Mouse (Mus musculus): Measurements from ENCODE around the gene Aicda.

DNA sequence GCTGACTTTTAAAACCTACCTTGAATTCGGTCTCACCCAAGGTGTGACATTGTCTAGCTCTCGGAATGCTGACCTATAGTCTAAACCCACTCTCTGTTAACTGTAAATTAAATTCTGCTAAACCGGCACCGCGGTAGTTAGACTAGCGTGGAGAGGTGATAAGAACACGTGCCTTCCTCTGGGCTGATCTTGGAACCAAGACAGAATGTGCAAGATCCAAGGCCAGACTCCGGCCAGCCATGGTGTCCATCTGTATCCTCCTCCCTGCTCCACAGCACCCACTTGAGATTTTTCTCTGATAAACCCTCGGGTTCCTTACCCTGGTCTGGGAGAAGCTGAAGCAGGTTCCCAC is 55.8 kb downstream of the Aicda start:
- TF ChIP-seq POLR2A (IDR thresholded peaks at IDR 0.05; ENCODE audit: borderline replicate concordance, extremely low read depth, low read depth, low read length) (no peak), CTCF (IDR thresholded peaks at IDR 0.05; ENCODE audit: insufficient read depth, low read length) (no peak)

All from lung, adult 2 months (tissue).